Mouse (Mus musculus): ENCODE data around the gene Tmem30b. TPM values are rescaled to one million over a fixed set of nuclear protein-coding genes. Genes with fewer than 3 reads are reported as not detected.

Gene Tmem30b
- polyA plus RNA-seq, 1 experiment: 0.62 TPM

DNA sequence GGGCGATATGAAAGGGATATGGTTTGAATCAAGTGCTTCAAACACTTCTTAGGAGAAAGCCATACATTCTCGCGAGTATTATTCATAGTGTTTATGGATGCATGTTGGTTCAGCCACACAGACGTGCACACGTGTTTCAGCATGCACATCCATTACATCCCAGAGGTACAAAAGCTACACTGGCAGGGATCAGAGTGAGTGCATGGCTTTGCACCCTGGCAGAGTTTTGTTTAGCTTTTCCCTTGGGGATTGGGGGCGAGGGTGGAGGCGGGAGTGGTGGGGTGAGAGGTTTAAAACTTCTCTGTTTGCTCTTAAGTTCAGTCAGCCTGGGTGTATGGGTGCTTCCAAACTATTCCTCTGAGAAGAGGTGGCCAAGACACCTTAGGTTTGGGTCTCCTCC, 39.7 kb upstream of the Tmem30b start:
- H3K27me3 ChIP-seq (ENCODE audit: control insufficient read depth, insufficient read depth, low read length): no peaks in the 10 kb centered on the region; the same call in 1 of the 2 replicates
- DNase-seq: no peak
- no peak overlapping the region for H3K4me3 ChIP-seq (replicated peaks; ENCODE audit: insufficient read depth, low read depth, low read length)
- 4% methylated on average over 7 of the region's 7 CpGs for WGBS
- H3K4me1 ChIP-seq (ENCODE audit: control insufficient read depth, insufficient read depth, low read length): no peaks in the 10 kb centered on the region
- H3K27ac ChIP-seq (ENCODE audit: insufficient read depth, low read length): no peak overlapping the region
- TF ChIP-seq CTCF (IDR thresholded peaks at IDR 0.05; ENCODE audit: borderline replicate concordance, insufficient read depth, low read depth, low read length) (no peak), POLR2A (IDR thresholded peaks at IDR 0.05; ENCODE audit: borderline replicate concordance, insufficient read depth, low read length) (no peak)

- peak overlapping the region; percentile 9 for H3K4me3 ChIP-seq (replicated peaks; ENCODE audit: insufficient read depth, low read depth, low read length)
- no peaks in the 10 kb centered on the region for H3K4me1 ChIP-seq (ENCODE audit: control insufficient read depth, insufficient read depth, low read length)
- no peak for DNase-seq
- H3K27me3 ChIP-seq (ENCODE audit: control insufficient read depth, insufficient read depth, low read length): no peaks in the 10 kb centered on the region; the same call in 1 of the 2 replicates
- under 1% methylated on average over 33 of the region's 33 CpGs for WGBS
- H3K27ac ChIP-seq (ENCODE audit: insufficient read depth, low read length): no peak overlapping the region
- TF ChIP-seq POLR2A (IDR thresholded peaks at IDR 0.05; ENCODE audit: borderline replicate concordance, insufficient read depth, low read length) (no peak), CTCF (IDR thresholded peaks at IDR 0.05; ENCODE audit: borderline replicate concordance, insufficient read depth, low read depth, low read length) (no peak)
These were observed 39.1 kb upstream of the Tmem30b start for GRCm38 (mm10) chr12:73585241-73585801.

GRCm38 (mm10) chr12:73584610-73585240, 38.5 kb upstream of the Tmem30b start, which contains the start of gene Prkch:
Prkch (plus strand) TSS chr12:73584796.
- peak; percentile 20 to 22 for DNase-seq
- under 1% methylated on average over 59 of the region's 61 CpGs for WGBS
- TF ChIP-seq CTCF (IDR thresholded peaks at IDR 0.05; ENCODE audit: borderline replicate concordance, insufficient read depth, low read depth, low read length) (no peak), POLR2A (IDR thresholded peaks at IDR 0.05; ENCODE audit: borderline replicate concordance, insufficient read depth, low read length) (no peak)
- Histone ChIP-seq H3K27me3 (ENCODE audit: control insufficient read depth, insufficient read depth, low read length) (no peaks in the 10 kb centered on the region; the same call in 1 of the 2 replicates), H3K4me3 (replicated peaks; ENCODE audit: insufficient read depth, low read depth, low read length) (peak within 1 kb of the TSS; percentile 15), H3K27ac (ENCODE audit: insufficient read depth, low read length) (no peak within 1 kb of the TSS), H3K4me1 (ENCODE audit: control insufficient read depth, insufficient read depth, low read length) (no peaks in the 10 kb centered on the region)

DNA sequence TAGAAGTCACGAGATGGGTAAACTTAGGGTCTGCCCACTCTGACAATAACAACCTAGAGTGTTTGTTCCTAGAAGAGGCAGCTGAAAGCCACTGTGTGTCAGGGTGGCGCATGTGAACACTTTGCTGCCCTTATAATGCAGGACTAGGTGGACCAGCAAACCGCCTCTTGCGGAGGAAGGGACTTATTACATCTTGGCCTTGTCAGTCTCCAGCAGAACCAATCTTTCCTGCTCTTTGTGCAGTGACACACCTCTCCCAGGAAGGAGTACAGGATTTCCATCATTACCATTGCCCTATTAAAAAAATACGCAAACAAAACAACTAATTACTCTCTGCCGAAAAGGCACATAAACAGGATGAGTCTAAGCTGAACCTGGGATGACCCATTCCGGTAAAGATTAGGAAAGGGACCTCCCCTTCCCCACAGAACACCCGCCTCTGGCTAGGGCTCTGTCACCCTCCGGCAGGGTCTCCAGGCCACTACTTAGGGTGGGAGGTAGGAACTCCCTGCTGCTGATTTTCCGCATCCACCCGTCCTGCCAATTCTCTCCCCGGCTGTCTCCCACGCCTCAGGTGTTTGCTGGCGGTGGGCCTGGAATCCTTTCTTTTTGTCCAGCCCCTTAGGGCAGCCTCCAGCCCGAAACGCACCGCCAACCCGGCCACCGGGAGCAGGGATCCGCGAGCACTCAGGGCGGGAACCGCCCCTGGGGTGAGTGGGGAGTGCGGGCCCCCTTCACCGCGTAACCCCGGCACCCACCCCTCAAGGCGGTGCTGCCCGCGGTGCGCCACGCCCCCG, 37.8 kb upstream of the Tmem30b start:
- Histone ChIP-seq H3K4me3 (replicated peaks; ENCODE audit: insufficient read depth, low read depth, low read length) (peak overlapping the region; percentile 0), H3K27ac (ENCODE audit: insufficient read depth, low read length) (no peak overlapping the region), H3K27me3 (ENCODE audit: control insufficient read depth, insufficient read depth, low read length) (no peaks in the 10 kb centered on the region; the same call in 1 of the 2 replicates), H3K4me1 (ENCODE audit: control insufficient read depth, insufficient read depth, low read length) (no peaks in the 10 kb centered on the region)
- DNase-seq: no peak
- WGBS: 10% methylated on average over 33 of the region's 33 CpGs
- TF ChIP-seq CTCF (IDR thresholded peaks at IDR 0.05; ENCODE audit: borderline replicate concordance, insufficient read depth, low read depth, low read length) (no peak), POLR2A (IDR thresholded peaks at IDR 0.05; ENCODE audit: borderline replicate concordance, insufficient read depth, low read length) (no peak)

DNA sequence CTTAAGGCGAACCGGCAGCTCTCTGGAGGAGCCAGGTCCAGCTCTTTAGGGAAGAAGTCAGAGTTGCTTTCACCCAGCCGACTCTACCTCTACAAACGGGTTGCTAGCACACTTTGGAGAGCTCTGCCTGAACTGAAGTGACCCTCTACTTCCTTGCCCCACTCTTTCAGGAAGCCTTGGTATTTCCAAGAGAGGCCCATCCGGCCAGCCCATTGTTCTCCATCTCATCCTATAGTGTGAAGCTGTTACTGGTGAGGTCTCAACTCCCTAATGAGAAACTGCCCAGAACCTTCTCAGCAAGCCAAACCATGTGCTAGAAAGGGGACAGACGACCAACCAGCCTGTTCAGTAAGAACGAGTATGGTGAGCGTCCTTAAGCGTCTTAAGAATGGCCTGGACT, 37.1 kb upstream of the Tmem30b start:
- 85% methylated on average over 9 of the region's 9 CpGs for WGBS
- no peaks in the 10 kb centered on the region; the same call in 1 of the 2 replicates for H3K27me3 ChIP-seq (ENCODE audit: control insufficient read depth, insufficient read depth, low read length)
- no peak overlapping the region for H3K27ac ChIP-seq (ENCODE audit: insufficient read depth, low read length)
- H3K4me1 ChIP-seq (ENCODE audit: control insufficient read depth, insufficient read depth, low read length): no peaks in the 10 kb centered on the region
- DNase-seq: no peak
- H3K4me3 ChIP-seq (replicated peaks; ENCODE audit: insufficient read depth, low read depth, low read length): no peak overlapping the region
- no peak for TF ChIP-seq CTCF (IDR thresholded peaks at IDR 0.05; ENCODE audit: borderline replicate concordance, insufficient read depth, low read depth, low read length)
- no peak for TF ChIP-seq POLR2A (IDR thresholded peaks at IDR 0.05; ENCODE audit: borderline replicate concordance, insufficient read depth, low read length)

GRCm38 (mm10) chr12:73580811-73581210, 34.6 kb upstream of the Tmem30b start:
- Histone ChIP-seq H3K4me3 (replicated peaks; ENCODE audit: insufficient read depth, low read depth, low read length) (no peak overlapping the region), H3K27me3 (ENCODE audit: control insufficient read depth, insufficient read depth, low read length) (no peaks in the 10 kb centered on the region; the same call in 1 of the 2 replicates), H3K27ac (ENCODE audit: insufficient read depth, low read length) (no peak overlapping the region), H3K4me1 (ENCODE audit: control insufficient read depth, insufficient read depth, low read length) (no peaks in the 10 kb centered on the region)
- TF ChIP-seq CTCF (IDR thresholded peaks at IDR 0.05; ENCODE audit: borderline replicate concordance, insufficient read depth, low read depth, low read length) (no peak), POLR2A (IDR thresholded peaks at IDR 0.05; ENCODE audit: borderline replicate concordance, insufficient read depth, low read length) (no peak)
- no peak for DNase-seq
- 78% methylated on average over 7 of the region's 7 CpGs for WGBS

DNA sequence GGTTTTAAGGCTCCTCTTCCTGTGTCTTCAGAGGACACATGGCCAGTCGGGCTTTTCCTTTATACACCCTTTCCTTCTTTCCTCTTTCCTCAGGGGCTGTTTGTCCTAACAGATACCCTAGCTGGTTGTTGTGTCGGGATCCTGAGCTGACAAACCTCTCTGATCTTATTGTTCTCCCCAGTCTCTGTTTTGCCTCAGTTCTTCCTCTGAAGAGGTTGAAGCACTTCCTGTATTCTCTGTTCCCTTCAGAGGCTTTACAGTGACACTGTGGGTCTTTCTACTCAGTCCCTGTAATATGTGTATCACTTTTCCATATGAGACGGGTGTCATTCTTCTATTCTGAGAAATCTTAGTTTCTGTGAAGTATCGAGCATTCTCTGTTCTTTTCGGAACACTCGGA, 31.9 kb upstream of the Tmem30b start:
- TF ChIP-seq POLR2A (IDR thresholded peaks at IDR 0.05; ENCODE audit: borderline replicate concordance, insufficient read depth, low read length) (no peak), CTCF (IDR thresholded peaks at IDR 0.05; ENCODE audit: borderline replicate concordance, insufficient read depth, low read depth, low read length) (no peak)
- WGBS: 77% methylated on average over 6 of the region's 6 CpGs

More for the DNA sequence above, 31.9 kb upstream of the Tmem30b start:
- Histone ChIP-seq H3K27ac (ENCODE audit: insufficient read depth, low read length) (no peak overlapping the region), H3K4me3 (replicated peaks; ENCODE audit: insufficient read depth, low read depth, low read length) (no peak overlapping the region), H3K27me3 (ENCODE audit: control insufficient read depth, insufficient read depth, low read length) (no peaks in the 10 kb centered on the region; the same call in 1 of the 2 replicates), H3K4me1 (ENCODE audit: control insufficient read depth, insufficient read depth, low read length) (no peaks in the 10 kb centered on the region)
- no peak for DNase-seq

Data from cerebellum, adult 2 months (tissue).